Mouse (Mus musculus): ENCODE data around the gene Cfap97. TPM values are rescaled to one million over a fixed set of nuclear protein-coding genes. Genes with fewer than 3 reads are reported as not detected.

Gene Cfap97
- polyA plus RNA-seq (2014; fragmentation: Illumina TruSeq; extraction: RNeasy Lipid Tissue Mini Kit (QIAGEN cat#74804)): 113 TPM

GRCm38 (mm10) chr8:46151202-46152062 lies at the start of gene Cfap97:
TSS of gene Cfap97 (plus strand) at chr8:46151771.

GRCm38 (mm10) chr8:46152064-46153031 lies 777 bp downstream of the Cfap97 start, which contains the start of gene Snx25:
TSS of gene Snx25 (minus strand) at chr8:46152159.

GRCm38 (mm10) chr8:46210404-46211315 lies 59.1 kb downstream of the Cfap97 start, which contains the start of gene Slc25a4:
TSS of gene Slc25a4 (minus strand) at chr8:46211284.

Other genes with a start within 250 kb of the Cfap97 start
- not detected for gene Ccdc110, start 217.2 kb upstream of the Cfap97 start, polyA plus RNA-seq (2014; fragmentation: Illumina TruSeq; extraction: RNeasy Lipid Tissue Mini Kit (QIAGEN cat#74804))
- gene 1700029J07Rik, start 176.5 kb upstream of the Cfap97 start, polyA plus RNA-seq (2014; fragmentation: Illumina TruSeq; extraction: RNeasy Lipid Tissue Mini Kit (QIAGEN cat#74804)): 9.3 TPM
- 102 TPM for gene Ufsp2, start 176.2 kb upstream of the Cfap97 start, polyA plus RNA-seq (2014; fragmentation: Illumina TruSeq; extraction: RNeasy Lipid Tissue Mini Kit (QIAGEN cat#74804))
- gene Lrp2bp, start 152.5 kb upstream of the Cfap97 start, polyA plus RNA-seq (2014; fragmentation: Illumina TruSeq; extraction: RNeasy Lipid Tissue Mini Kit (QIAGEN cat#74804)): 0.94 TPM
- 1.1 TPM for gene Ankrd37, start 146.1 kb upstream of the Cfap97 start, polyA plus RNA-seq (2014; fragmentation: Illumina TruSeq; extraction: RNeasy Lipid Tissue Mini Kit (QIAGEN cat#74804))
- 12.2 TPM for gene Snx25, start 388 bp downstream of the Cfap97 start, polyA plus RNA-seq (2014; fragmentation: Illumina TruSeq; extraction: RNeasy Lipid Tissue Mini Kit (QIAGEN cat#74804))
- 253 TPM for gene Slc25a4, start 59.5 kb downstream of the Cfap97 start, polyA plus RNA-seq (2014; fragmentation: Illumina TruSeq; extraction: RNeasy Lipid Tissue Mini Kit (QIAGEN cat#74804))
- gene Helt, start 142.9 kb downstream of the Cfap97 start, polyA plus RNA-seq (2014; fragmentation: Illumina TruSeq; extraction: RNeasy Lipid Tissue Mini Kit (QIAGEN cat#74804)): not detected

Measured in ovary, adult 10 weeks (tissue).